Mouse (Mus musculus) T-cell, adult 2 months (primary cell): ENCODE results near the gene Dlx2.

Source experiments
- DNase-seq: peaks from one replicate; pipeline ENCODE4 v3.0.0; 2022; ENCODE audit warnings: low spot score

Dlx2 gene

DNA sequence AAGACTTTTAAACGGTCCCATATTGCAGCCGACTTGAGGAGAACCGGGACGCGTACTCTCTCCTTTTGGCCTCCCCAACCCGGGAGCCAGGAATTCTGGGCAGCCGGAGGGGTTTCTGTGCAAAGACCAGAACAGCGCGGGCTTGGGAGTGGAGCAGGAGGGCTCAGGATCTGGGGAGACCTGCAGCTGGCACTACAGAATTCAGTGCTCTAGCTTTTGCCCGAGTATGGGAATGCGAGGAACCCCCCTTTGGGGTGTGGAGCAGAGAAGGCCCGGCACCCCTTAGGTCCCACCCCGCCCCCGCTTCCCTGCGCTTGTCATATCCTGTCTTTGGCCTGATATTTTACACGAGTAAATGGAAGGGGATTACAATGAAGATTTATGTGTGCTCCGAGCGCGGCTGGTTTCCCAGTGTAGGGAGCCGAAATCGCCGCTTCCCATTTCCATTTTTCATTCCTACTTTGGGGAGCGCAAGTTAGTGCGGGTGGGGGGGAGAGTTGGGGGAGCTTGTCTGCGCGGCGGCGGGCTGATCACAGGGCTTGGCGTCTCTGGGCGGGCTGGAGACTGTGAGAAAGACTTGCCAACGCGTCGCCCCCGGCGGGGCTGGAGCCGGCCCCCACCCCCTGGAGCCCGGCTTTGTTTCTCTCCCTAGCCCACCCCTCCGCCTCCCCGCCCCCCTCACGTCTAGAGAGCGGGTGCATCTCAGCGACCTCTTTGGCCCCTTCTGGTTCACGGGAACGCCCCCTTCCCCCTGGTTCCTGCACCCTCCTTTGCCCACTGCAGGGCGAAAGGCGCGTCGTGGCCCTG lies 5.7 kb downstream of the Dlx2 start:
- DNase-seq = no peak

GRCm38 (mm10) chr2:71534242-71535052 lies 12.1 kb downstream of the Dlx2 start:
- no peak for DNase-seq

DNA sequence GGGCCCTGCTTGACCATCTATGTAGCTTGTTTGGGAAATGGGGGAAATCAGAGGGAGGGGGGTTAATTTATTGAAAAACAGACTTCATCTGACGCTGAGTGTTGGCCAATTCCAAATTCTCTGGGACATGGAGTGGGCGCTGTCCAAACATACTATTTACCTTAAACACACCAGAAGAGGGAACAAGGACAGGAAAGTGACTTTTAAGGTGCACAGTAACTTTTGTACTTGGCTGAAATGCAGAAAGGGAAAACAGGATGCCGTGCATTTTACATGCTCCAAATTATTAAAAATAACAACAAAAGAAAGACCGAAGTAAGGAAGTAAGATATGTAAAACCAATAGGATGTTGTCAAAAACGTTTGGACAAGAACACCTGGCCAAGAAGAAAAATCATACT lies 13.5 kb downstream of the Dlx2 start:
- no peak for DNase-seq

GRCm38 (mm10) chr2:71531990-71532970 lies 14.3 kb downstream of the Dlx2 start:
- no peak for DNase-seq

DNA sequence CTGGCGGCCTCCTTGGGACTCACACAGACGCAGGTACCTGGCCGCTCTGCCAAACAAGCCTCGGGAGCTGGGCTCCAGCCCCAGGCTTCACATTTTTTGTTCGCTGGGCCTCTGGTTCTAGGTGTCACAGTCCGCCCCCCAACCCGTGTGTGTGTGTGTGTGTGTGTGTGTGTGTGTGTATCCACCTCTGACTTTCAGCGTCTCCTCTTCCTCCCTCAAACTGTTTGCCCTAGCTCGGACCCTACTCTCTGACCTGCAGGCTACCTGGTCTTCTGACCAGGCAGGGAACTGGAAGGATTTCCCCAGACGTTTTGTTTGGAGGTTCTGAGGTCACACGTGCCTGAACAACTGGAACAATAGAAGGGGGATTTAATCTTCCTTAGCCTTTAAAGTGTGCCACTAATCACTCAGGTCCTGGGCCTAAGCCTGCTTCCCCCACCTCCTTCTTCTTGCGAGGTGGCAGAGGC lies 15.4 kb downstream of the Dlx2 start:
- no peak for DNase-seq

- no peak for DNase-seq
Measured at GRCm38 (mm10) chr2:71530391-71531123, 16.0 kb downstream of the Dlx2 start.

DNA sequence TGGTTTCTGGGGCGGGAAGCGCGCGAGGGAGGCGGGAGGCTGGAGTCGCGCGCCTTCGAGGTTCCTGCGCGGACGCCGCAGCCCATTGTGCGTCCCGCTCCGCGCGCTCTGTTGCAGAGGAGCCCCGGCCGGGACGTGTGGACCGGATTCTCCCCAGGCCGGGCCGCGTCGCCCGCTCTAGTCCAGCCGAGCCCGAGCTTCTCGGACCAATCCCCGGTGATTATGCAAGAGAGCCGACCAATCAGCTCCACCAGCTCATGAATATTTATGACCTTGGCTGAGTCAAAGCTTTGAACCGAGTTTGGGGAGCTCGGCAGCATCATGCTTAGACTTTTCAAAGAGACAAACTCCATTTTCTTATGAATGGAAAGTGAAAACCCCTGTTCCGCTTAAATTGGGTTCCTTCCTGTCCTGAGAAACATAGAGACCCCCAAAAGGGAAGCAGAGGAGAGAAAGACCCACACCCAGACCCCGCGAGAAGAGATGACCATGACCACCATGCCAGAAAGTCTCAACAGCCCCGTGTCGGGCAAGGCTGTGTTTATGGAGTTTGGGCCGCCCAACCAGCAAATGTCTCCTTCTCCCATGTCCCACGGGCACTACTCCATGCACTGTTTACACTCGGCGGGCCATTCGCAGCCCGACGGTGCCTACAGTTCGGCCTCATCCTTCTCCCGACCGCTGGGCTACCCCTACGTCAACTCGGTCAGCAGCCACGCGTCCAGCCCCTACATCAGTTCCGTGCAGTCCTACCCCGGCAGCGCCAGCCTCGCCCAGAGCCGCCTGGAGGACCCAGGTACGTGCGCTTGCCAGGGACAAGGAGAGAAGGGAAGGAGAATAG lies 16.8 kb downstream of the Dlx2 start:
- peak; percentile 33 for DNase-seq

GRCm38 (mm10) chr2:71528714-71529510 lies 17.6 kb downstream of the Dlx2 start:
- no peak for DNase-seq

- DNase-seq = no peak
Measured at GRCm38 (mm10) chr2:71528014-71528713, 18.4 kb downstream of the Dlx2 start, which contains the start of gene Dlx1. Gene Dlx1 (plus strand): TSS chr2:71528113.

GRCm38 (mm10) chr2:71527323-71528013 lies 19.1 kb downstream of the Dlx2 start:
- DNase-seq = no peak

GRCm38 (mm10) chr2:71526595-71527322 lies 19.8 kb downstream of the Dlx2 start:
- no peak for DNase-seq

GRCm38 (mm10) chr2:71524763-71525162 lies 21.8 kb downstream of the Dlx2 start:
- DNase-seq = no peak

GRCm38 (mm10) chr2:71523431-71523830 lies 23.1 kb downstream of the Dlx2 start:
- DNase-seq = no peak

DNA sequence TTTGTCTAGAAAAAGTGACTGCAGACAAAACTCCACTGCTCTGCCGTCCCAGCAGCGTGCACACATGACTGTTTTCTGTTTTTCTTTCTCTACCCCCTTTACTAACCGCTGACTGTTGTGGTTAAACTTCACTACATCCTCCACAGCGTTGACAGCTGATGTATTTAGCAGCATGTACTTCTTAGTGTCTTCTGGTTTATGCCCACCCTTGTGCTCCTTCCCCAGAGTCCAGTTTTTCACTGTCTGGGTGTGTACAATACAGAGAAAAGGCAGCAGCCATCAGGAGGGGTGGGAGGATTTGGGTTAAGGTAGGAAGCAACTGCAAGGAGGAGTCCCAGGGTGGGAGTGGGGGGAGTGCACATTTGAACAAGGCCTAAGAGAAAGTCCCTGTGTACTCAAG lies 23.7 kb downstream of the Dlx2 start:
- DNase-seq = peak; percentile 33

DNA sequence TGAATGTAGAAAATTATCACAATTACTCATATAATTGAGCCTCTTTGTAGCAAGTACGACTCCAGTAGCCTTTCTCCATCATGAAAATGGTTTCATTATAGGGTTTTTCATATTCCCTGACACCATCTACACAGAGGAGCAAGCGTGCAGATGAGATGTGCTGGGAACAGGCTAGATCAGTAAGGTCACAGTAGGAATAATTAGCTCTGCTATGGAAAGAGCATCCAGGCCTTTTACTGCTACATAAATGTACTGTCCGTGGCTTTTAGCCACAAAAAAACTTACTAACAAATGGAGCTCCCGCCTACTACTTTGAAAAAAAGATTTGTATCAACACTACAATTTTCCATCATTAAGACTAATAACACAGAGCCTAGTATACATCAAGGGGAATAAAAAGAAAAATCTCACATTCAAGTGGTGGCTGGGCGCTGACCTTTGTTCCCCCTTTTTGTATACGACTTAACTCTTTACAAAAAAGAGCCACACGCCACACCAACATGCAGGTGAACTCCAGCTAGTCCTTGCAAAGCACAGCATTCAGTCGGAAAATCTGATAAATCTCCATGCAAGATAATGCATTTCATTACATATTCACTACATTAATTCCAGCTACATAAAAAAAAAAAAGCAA lies 29.0 kb downstream of the Dlx2 start:
- no peak for DNase-seq

DNA sequence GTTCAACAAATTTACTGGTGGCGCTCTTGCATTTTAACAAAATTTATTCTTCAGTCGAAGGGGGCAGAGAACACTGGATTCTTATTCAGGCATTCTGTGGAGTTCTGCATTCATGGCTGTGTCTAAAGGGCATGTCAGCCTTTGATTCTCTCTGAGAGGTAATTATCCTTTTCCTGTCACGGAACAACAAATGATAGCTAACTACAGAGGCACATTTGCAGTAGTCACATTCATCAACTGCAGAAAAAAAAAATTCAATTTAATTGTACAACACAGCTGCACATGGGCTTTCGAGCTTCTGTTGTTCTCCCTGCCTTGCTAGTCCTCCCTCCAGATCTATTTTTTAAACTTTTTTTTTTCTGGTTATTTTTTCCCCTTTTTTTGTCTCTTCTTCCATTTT lies 29.6 kb downstream of the Dlx2 start:
- DNase-seq = no peak

- DNase-seq = no peak
Measured at GRCm38 (mm10) chr2:71512326-71512725, 34.2 kb downstream of the Dlx2 start.
